15 mouse cellular contexts compared by ENCODE assay signal in genomic region chr11:95632474-95632873, GRCm38 (mm10). TPM values are rescaled to one million over a fixed set of nuclear protein-coding genes. Genes with fewer than 3 reads are reported as not detected.
A peak's percentile ranks its signal among the peaks of the same experiment; 100 is the strongest.
DNase-seq lines count a peak whose midpoint lies in the region; ATAC-seq and TF ChIP-seq lines count a peak whose summit lies in the region.
"Had no signal": no experiment of that assay in that cellular context is flagged by ENCODE, and none has a peak within 500 bp of the region (broad histone marks: within the 10 kb centered on the region; RNA-seq: fewer than 3 reads in every experiment).

No protein-coding gene starts in this region.

- H3K4me2 ChIP-seq in embryonic facial prominence, embryonic 12.5 days (replicated peaks) = no peak overlapping the region
- H3K4me2 ChIP-seq: liver, embryonic 13.5 days had no signal

- peak in 1 of 2 experiments; percentile 19 for DNase-seq in cerebellum, adult 2 months
- DNase-seq in cerebellum, postnatal 10 days = no peak
- DNase-seq in layer of hippocampus, adult 2 months (ENCODE audit: low spot score in 2 of 2) = peak in 1 of 2 experiments; percentile 34
- no peak for DNase-seq in layer of hippocampus, postnatal 14 days (ENCODE audit: low spot score in 2 of 2)
- peak; percentile 62 for DNase-seq in retina, embryonic 14.5 days (ENCODE audit: low spot score)
- no peak for DNase-seq in urinary bladder, adult 2 months (ENCODE audit: low spot score)
- DNase-seq: adrenal gland, adult 8-10 months; cerebellum, adult 8-10 months; gastrocnemius, postnatal 10 days; kidney, adult 18-20 months; liver, embryonic 13.5 days; right cerebral cortex, postnatal 25 days; thymus, adult 2 months had no signal

- WGBS in cerebellum, adult 2 months = 62% methylated on average over 6 of the region's 6 CpGs
- 38% methylated on average over 6 of the region's 6 CpGs for WGBS in embryonic facial prominence, embryonic 12.5 days

- no peaks in the 10 kb centered on the region for H3K27me3 ChIP-seq in cerebellum, adult 2 months (ENCODE audit: control insufficient read depth, insufficient read depth, low read length)
- no peaks in the 10 kb centered on the region for H3K27me3 ChIP-seq in embryonic facial prominence, embryonic 12.5 days

- 0 out of 2 replicates have a peak, but pooled peaks have one; percentile 8 for ATAC-seq in embryonic facial prominence, embryonic 12.5 days (ENCODE audit: insufficient number of reproducible peaks, insufficient read depth, low FRiP score, low TSS enrichment)
- ATAC-seq in erythroblast, adult 5-6 weeks (replicated peaks; ENCODE audit: low FRiP score, poor library complexity, severe bottlenecking) = no peak

- no peaks in the 10 kb centered on the region for H3K9me3 ChIP-seq in embryonic facial prominence, embryonic 12.5 days
- H3K9me3 ChIP-seq: liver, embryonic 13.5 days had no signal

- no peak overlapping the region for H3K4me3 ChIP-seq in cerebellum, adult 2 months (replicated peaks; ENCODE audit: insufficient read depth, low read depth, low read length)
- H3K4me3 ChIP-seq in layer of hippocampus, adult 2 months = no peak overlapping the region
- H3K4me3 ChIP-seq in embryonic facial prominence, embryonic 12.5 days = no peak overlapping the region
- H3K4me3 ChIP-seq: liver, embryonic 13.5 days had no signal

- no peak for TF ChIP-seq POLR2A in cerebellum, adult 2 months (IDR thresholded peaks at IDR 0.05; ENCODE audit: borderline replicate concordance, insufficient read depth, low read length)

- no peak for TF ChIP-seq CTCF in cerebellum, adult 2 months (IDR thresholded peaks at IDR 0.05; ENCODE audit: borderline replicate concordance, insufficient read depth, low read depth, low read length)
- no peak for TF ChIP-seq CTCF in layer of hippocampus, adult 2 months (conservative IDR thresholded peaks at IDR 0.05)

- no peaks in the 10 kb centered on the region for H3K4me1 ChIP-seq in cerebellum, adult 2 months (ENCODE audit: control insufficient read depth, insufficient read depth, low read length)
- H3K4me1 ChIP-seq in embryonic facial prominence, embryonic 12.5 days = peaks cover 32% of the 10 kb centered on the region
- H3K4me1 ChIP-seq: liver, embryonic 13.5 days had no signal

- H3K27ac ChIP-seq in cerebellum, adult 2 months (ENCODE audit: insufficient read depth, low read length) = peak overlapping the region; percentile 59; the same call in 1 of the 2 replicates
- peak overlapping the region; percentile 72 for H3K27ac ChIP-seq in layer of hippocampus, adult 2 months
- H3K27ac ChIP-seq in embryonic facial prominence, embryonic 12.5 days = peak overlapping the region; percentile 87

- no peaks in the 10 kb centered on the region for H3K36me3 ChIP-seq in embryonic facial prominence, embryonic 12.5 days
- H3K36me3 ChIP-seq: liver, embryonic 13.5 days had no signal

- no peak overlapping the region for H3K9ac ChIP-seq in embryonic facial prominence, embryonic 12.5 days
- H3K9ac ChIP-seq: liver, embryonic 13.5 days had no signal

RNA-seq across cellular contexts. Expression of gene Phb, which starts 34.3 kb away (rescaled TPM):
- 241 and 253 TPM in 2 replicates for polyA plus RNA-seq in cerebellum, adult 2 months (2012; rRNA removed)
- total RNA-seq in layer of hippocampus, adult 2 months (2021) = 10 to 100 TPM; 96.3 to 97.5 TPM
- total RNA-seq in layer of hippocampus, postnatal 14 days (2021) = 100 to 1,000 TPM in 1 of 2 experiments, 10 to 100 TPM in 1; 88.1 to 119 TPM
- 229 and 231 TPM in 2 replicates for polyA plus RNA-seq in embryonic facial prominence, embryonic 12.5 days (2016; fragmentation: Nextera tagmentation; extraction: Ambion mirVana)
- 160 and 185 TPM in 2 replicates for polyA plus RNA-seq in urinary bladder, adult 2 months (2012; rRNA removed)
- total RNA-seq in erythroblast, adult 5-6 weeks (2015; ENCODE audit: low replicate concordance) = 21.9 and 30.6 TPM in 2 replicates
- 14.2 and 20.3 TPM in 2 replicates for total RNA-seq in erythroblast, adult 5-6 weeks (2017; ENCODE audit: low replicate concordance)

RNA-seq across cellular contexts. Expression of gene Ngfr, which starts 44.9 kb away (rescaled TPM):
- 4.5 and 6.4 TPM in 2 replicates for polyA plus RNA-seq in cerebellum, adult 2 months (2012; rRNA removed)
- total RNA-seq in layer of hippocampus, adult 2 months (2021) = 1 to 10 TPM; 1.3 TPM
- 1 to 10 TPM; 2.1 to 2.5 TPM for total RNA-seq in layer of hippocampus, postnatal 14 days (2021)
- 33.0 and 36.7 TPM in 2 replicates for polyA plus RNA-seq in embryonic facial prominence, embryonic 12.5 days (2016; fragmentation: Nextera tagmentation; extraction: Ambion mirVana)
- 4.1 and 4.2 TPM in 2 replicates for polyA plus RNA-seq in urinary bladder, adult 2 months (2012; rRNA removed)
- total RNA-seq in erythroblast, adult 5-6 weeks (2015; ENCODE audit: low replicate concordance) = not detected in 2 replicates
- not detected in 2 replicates for total RNA-seq in erythroblast, adult 5-6 weeks (2017; ENCODE audit: low replicate concordance)
